Mouse (Mus musculus): ENCODE measurements around the gene Pnpo.

The Pnpo gene

GRCm38 (mm10) chr11:96906431-96907161, 37.2 kb downstream of the Pnpo start:
- DNase-seq (ENCODE audit: low spot score) = no peak

GRCm38 (mm10) chr11:96902639-96903635, 40.8 kb downstream of the Pnpo start:
- no peak for DNase-seq (ENCODE audit: low spot score)

GRCm38 (mm10) chr11:96901332-96901731, 42.5 kb downstream of the Pnpo start:
- no peak for DNase-seq (ENCODE audit: low spot score)

- DNase-seq (ENCODE audit: low spot score) = no peak
These were observed 44.1 kb downstream of the Pnpo start for GRCm38 (mm10) chr11:96899449-96900306.

- DNase-seq (ENCODE audit: low spot score) = no peak
These were observed 47.9 kb downstream of the Pnpo start for GRCm38 (mm10) chr11:96895886-96896285.

GRCm38 (mm10) chr11:96893203-96893842, 50.5 kb downstream of the Pnpo start:
- DNase-seq (ENCODE audit: low spot score) = no peak

- no peak for DNase-seq (ENCODE audit: low spot score)
These were observed 51.8 kb downstream of the Pnpo start for GRCm38 (mm10) chr11:96891784-96892527.

All from ovary, adult 18-20 months (tissue).